Mouse (Mus musculus) forebrain, embryonic 12.5 days (tissue): ENCODE results near the gene Myl6. TPM values are rescaled to one million over a fixed set of nuclear protein-coding genes. Genes with fewer than 3 reads are reported as not detected.

Experiments used
- ATAC-seq: fragments of 200-750 bp; cut with Nextera tagmentation; 2 replicates; pipeline ENCODE4 v1.8.0; 2017; ENCODE audit warnings: moderate TSS enrichment; ENCODE audit not compliant: low FRiP score
- H3K27ac ChIP-seq: fragments of 300-500 bp; sonication (generic); 2 replicates; pipeline ENCODE4 v1.5.1; 2016; ENCODE audit warnings: mild to moderate bottlenecking
- H3K27me3 ChIP-seq: fragments of 300-500 bp; sonication (generic); 2 replicates; pipeline ENCODE4 v1.6.1; 2016; ENCODE audit warnings: mild to moderate bottlenecking
- H3K36me3 ChIP-seq: fragments of 300-500 bp; sonication (generic); replicated peaks from 2 replicates; pipeline ENCODE4 v1.6.1; 2016; ENCODE audit warnings: mild to moderate bottlenecking
- H3K4me1 ChIP-seq: fragments of 300-500 bp; sonication (generic); 2 replicates; pipeline ENCODE4 v1.6.1; 2016
- H3K4me2 ChIP-seq: fragments of 300-500 bp; sonication (generic); 2 replicates; pipeline ENCODE4 v1.6.1; 2016; ENCODE audit warnings: mild to moderate bottlenecking, moderate library complexity
- H3K4me3 ChIP-seq: fragments of 300-500 bp; sonication (generic); replicated peaks from 2 replicates; pipeline ENCODE4 v1.5.1; 2016; ENCODE audit warnings: mild to moderate bottlenecking
- H3K9ac ChIP-seq: fragments of 300-500 bp; sonication (generic); 2 replicates; pipeline ENCODE4 v1.6.1; 2016; ENCODE audit warnings: mild to moderate bottlenecking
- H3K9me3 ChIP-seq: fragments of 300-500 bp; sonication (generic); 2 replicates; pipeline ENCODE4 v1.6.1; 2016
- WGBS: fragments of 180-500 bp; shearing (Covaris S2); methylation state at CpG from one replicate; pipeline ENCODE4 v1.1.7; 2016; 5-methylcytosine and 5-hydroxymethylcytosine counted together
- polyA plus RNA-seq: library from polyadenylated mRNA; unstranded; fragments of >200 nt; fragmentation: Nextera tagmentation; extraction: Ambion mirVana; gene quantifications from 2 replicates; pipeline ENCODE4 v1.2.1, GENCODE M21; 2016

The Myl6 gene
- polyA plus RNA-seq = 660 and 684 TPM in 2 replicates

- Histone ChIP-seq H3K36me3 (peaks cover 31% of the 10 kb centered on the region), H3K9ac (peak within 1 kb of the TSS; percentile 75), H3K9me3 (no peaks in the 10 kb centered on the region), H3K4me2 (peak within 1 kb of the TSS; percentile 76), H3K27ac (peak within 1 kb of the TSS; percentile 91), H3K4me1 (peaks cover 44% of the 10 kb centered on the region), H3K4me3 (peak within 1 kb of the TSS; percentile 74), H3K27me3 (peaks cover 10% of the 10 kb centered on the region)
- ATAC-seq = peak; percentile 94
- WGBS = 0% methylated on average over 45 of the region's 45 CpGs
Measured at GRCm38 (mm10) chr10:128493695-128494666, at the start of gene Myl6. TSS of gene Myl6 (minus strand) at chr10:128494145.

- no peak overlapping the region for H3K9ac ChIP-seq
- no peak for ATAC-seq
- H3K4me3 ChIP-seq = no peak overlapping the region
- 76% methylated on average over 2 of the region's 2 CpGs for WGBS
- H3K4me1 ChIP-seq = peaks cover 25% of the 10 kb centered on the region
- H3K27me3 ChIP-seq = no peaks in the 10 kb centered on the region
- H3K4me2 ChIP-seq = no peak overlapping the region
- peaks cover 48% of the 10 kb centered on the region for H3K36me3 ChIP-seq
- no peaks in the 10 kb centered on the region for H3K9me3 ChIP-seq
- no peak overlapping the region for H3K27ac ChIP-seq
Measured at GRCm38 (mm10) chr10:128543100-128543499, 49.2 kb upstream of the Myl6 start.

- Histone ChIP-seq H3K4me1 (0 out of 2 replicates have a peak, but pooled peaks cover 4% of the 10 kb centered on the region), H3K9ac (no peak overlapping the region), H3K4me3 (no peak overlapping the region), H3K9me3 (no peaks in the 10 kb centered on the region), H3K27ac (no peak overlapping the region), H3K4me2 (no peak overlapping the region), H3K27me3 (no peaks in the 10 kb centered on the region), H3K36me3 (peaks cover 23% of the 10 kb centered on the region)
- no peak for ATAC-seq
- 94% methylated on average over 1 of the region's 1 CpGs for WGBS
Measured at GRCm38 (mm10) chr10:128538340-128538870, 44.5 kb upstream of the Myl6 start.

- H3K27me3 ChIP-seq = peaks cover under 1% of the 10 kb centered on the region; the same call in 1 of the 2 replicates
- H3K27ac ChIP-seq = no peak overlapping the region
- peaks cover 6% of the 10 kb centered on the region for H3K36me3 ChIP-seq
- ATAC-seq = peak; percentile 88
- peak overlapping the region; percentile 34 for H3K4me2 ChIP-seq
- H3K4me3 ChIP-seq = no peak overlapping the region
- WGBS = 18% methylated on average over 18 of the region's 18 CpGs
- no peaks in the 10 kb centered on the region for H3K4me1 ChIP-seq
- no peak overlapping the region for H3K9ac ChIP-seq
- H3K9me3 ChIP-seq = no peaks in the 10 kb centered on the region
Measured at GRCm38 (mm10) chr10:128536266-128536940, 42.5 kb upstream of the Myl6 start.

- H3K9me3 ChIP-seq = no peaks in the 10 kb centered on the region
- H3K4me3 ChIP-seq = no peak overlapping the region
- no peak overlapping the region for H3K27ac ChIP-seq
- ATAC-seq = no peak
- WGBS = 75% methylated on average over 4 of the region's 4 CpGs
- no peaks in the 10 kb centered on the region for H3K4me1 ChIP-seq
- H3K27me3 ChIP-seq = peaks cover 7% of the 10 kb centered on the region; the same call in 1 of the 2 replicates
- peak overlapping the region; percentile 34 for H3K4me2 ChIP-seq
- no peak overlapping the region for H3K9ac ChIP-seq
- H3K36me3 ChIP-seq = no peaks in the 10 kb centered on the region
Measured at GRCm38 (mm10) chr10:128535624-128536265, 41.8 kb upstream of the Myl6 start.

DNA sequence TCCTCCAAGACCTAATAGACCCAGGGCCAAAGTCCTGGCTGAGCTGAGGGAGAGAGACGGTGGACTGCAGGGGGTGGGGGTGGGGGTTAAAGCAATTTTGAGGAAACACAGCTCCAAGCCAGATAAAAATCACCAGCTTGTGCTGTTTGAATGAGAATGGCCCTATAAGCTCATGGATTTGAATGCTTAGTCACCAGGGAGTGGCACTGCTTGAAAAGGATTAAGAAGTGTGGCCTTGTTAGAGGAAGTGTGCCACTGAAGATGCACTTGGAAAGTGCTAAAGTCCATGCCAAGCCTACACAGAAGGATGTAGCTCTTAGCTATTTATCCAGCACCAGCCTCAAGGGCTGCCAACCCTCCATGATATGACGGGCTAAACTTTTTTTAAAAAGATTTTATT lies 41.3 kb upstream of the Myl6 start:
- WGBS = 80% methylated on average over 2 of the region's 2 CpGs
- ATAC-seq = no peak
- H3K4me3 ChIP-seq = no peak overlapping the region

DNA sequence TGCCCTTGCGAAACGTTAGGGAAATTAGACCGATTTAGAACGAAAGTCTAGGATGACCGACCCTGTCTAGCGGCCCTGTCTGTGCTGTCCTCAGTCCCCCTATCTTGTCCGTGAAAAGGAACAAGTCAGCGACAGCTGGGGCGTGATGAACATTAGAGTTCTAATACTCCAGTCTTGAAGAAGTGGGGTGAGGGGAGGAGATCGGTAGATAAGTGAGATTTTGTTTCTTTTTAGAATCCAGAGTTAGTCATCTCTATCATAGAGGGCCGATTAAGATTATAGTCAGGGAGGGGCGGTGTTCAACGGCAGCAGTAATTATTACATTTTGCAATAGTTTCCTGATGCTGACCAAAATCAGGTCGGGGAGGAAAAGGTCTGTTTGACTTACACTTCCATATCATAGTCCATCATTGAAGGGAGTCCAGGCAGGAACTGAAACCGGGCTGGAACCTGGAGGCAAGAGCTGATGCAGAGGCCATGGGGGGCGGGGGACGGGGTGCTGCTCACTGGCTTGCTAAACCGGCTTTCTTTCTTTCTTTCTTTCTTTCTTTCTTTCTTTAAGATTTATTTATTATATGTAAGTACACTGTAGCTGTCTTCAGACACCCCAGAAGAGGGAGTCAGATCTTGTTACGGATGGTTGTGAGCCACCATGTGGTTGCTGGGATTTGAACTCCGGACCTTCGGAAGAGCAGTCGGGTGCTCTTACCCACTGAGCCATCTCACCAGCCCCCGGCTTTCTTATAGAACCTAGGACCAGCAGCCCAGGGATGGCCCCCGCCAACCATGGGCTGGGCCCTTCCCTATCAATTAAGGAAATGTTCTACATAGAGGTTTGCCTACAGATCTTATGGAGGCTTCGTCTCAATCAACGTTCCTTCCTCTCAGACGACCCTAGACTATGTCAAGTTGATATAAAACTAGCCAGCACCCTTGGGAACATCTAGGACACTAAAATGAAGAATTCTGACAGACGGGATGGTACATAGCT lies 32.7 kb upstream of the Myl6 start:
- peaks cover 68% of the 10 kb centered on the region for H3K27me3 ChIP-seq
- peak overlapping the region; percentile 22; the same call in 1 of the 2 replicates for H3K9ac ChIP-seq
- H3K27ac ChIP-seq = no peak overlapping the region
- H3K36me3 ChIP-seq = no peaks in the 10 kb centered on the region
- ATAC-seq = no peak
- peak overlapping the region; percentile 100 for H3K4me2 ChIP-seq
- H3K4me1 ChIP-seq = peaks cover 25% of the 10 kb centered on the region
- no peaks in the 10 kb centered on the region for H3K9me3 ChIP-seq
- 31% methylated on average over 28 of the region's 28 CpGs for WGBS
- H3K4me3 ChIP-seq = peak overlapping the region; percentile 66

More for the DNA sequence above, 41.3 kb upstream of the Myl6 start:
- no peak overlapping the region for H3K9ac ChIP-seq
- H3K9me3 ChIP-seq = no peaks in the 10 kb centered on the region
- H3K27me3 ChIP-seq = peaks cover 8% of the 10 kb centered on the region; the same call in 1 of the 2 replicates
- H3K4me2 ChIP-seq = no peak overlapping the region
- H3K36me3 ChIP-seq = no peaks in the 10 kb centered on the region
- H3K4me1 ChIP-seq = no peaks in the 10 kb centered on the region
- no peak overlapping the region for H3K27ac ChIP-seq

DNA sequence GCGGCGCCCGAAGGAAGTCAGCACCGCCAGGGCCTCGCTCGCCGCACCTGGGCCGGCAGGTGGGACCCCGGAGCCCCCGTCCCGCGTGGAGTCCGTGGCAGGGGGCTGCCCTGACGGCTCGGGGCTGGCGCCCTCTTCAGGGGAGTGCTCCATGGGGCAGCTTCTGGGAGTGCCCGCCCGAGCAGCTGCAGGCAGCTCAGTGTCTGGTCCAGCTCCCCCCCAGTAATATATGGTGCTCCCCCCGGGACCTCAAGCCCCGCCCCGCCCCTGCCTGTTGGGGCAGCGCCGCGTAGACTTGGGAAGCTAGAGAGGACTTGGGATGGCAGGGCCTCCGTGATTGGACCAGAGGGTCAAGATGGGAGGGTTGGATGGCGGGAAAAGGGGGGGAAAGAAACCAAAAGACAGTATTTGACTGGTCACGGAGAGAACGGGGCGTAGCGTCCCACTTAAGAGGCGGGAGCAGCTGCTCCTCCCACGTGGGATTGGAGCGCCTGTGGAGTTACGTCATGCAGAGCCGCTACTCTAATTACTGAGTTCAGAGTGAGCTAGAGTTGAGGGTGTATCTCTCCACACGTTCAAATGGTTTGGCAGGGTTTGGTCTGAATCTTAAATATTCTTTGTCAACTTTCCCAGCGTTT lies 31.8 kb upstream of the Myl6 start, which contains the start of gene Esyt1:
TSS of gene Esyt1 (minus strand) at position 201 of the 638 bp plus-strand sequence.
- peak within 1 kb of the TSS; percentile 66 for H3K4me3 ChIP-seq
- H3K36me3 ChIP-seq = no peaks in the 10 kb centered on the region
- H3K9ac ChIP-seq = peak within 1 kb of the TSS; percentile 75
- peak within 1 kb of the TSS; percentile 100 for H3K4me2 ChIP-seq
- under 1% methylated on average over 37 of the region's 37 CpGs for WGBS
- no peaks in the 10 kb centered on the region for H3K9me3 ChIP-seq
- peaks cover 68% of the 10 kb centered on the region for H3K27me3 ChIP-seq
- peaks cover 25% of the 10 kb centered on the region for H3K4me1 ChIP-seq
- H3K27ac ChIP-seq = peak within 1 kb of the TSS; percentile 50
- peak; percentile 96 for ATAC-seq

GRCm38 (mm10) chr10:128524732-128525662 lies 31.1 kb upstream of the Myl6 start:
- H3K27ac ChIP-seq = peak overlapping the region; percentile 50
- H3K4me1 ChIP-seq = peaks cover 25% of the 10 kb centered on the region
- WGBS = under 1% methylated on average over 58 of the region's 58 CpGs
- no peaks in the 10 kb centered on the region for H3K9me3 ChIP-seq
- ATAC-seq = peak; percentile 47
- peak overlapping the region; percentile 75 for H3K9ac ChIP-seq
- H3K4me3 ChIP-seq = peak overlapping the region; percentile 66
- no peaks in the 10 kb centered on the region for H3K36me3 ChIP-seq
- peak overlapping the region; percentile 100 for H3K4me2 ChIP-seq
- H3K27me3 ChIP-seq = peaks cover 72% of the 10 kb centered on the region
